Mouse (Mus musculus) skeletal muscle tissue, adult 2 months (tissue): ENCODE data around the gene Ficd.
"Not testable (repeated sequence)": the region's sequence is repeated elsewhere in the genome, so short reads cannot be mapped to it uniquely, and the experiment has no call there.

Experiments used
- DNase-seq: peaks from one replicate; pipeline ENCODE4 v3.0.0-alpha.2; 2012; ENCODE audit warnings: low read depth, low spot score

The Ficd gene

GRCm38 (mm10) chr5:113773664-113774063 lies 38.1 kb downstream of the Ficd start:
- DNase-seq, result peak; percentile 72

- DNase-seq, result no peak
These were observed 40.0 kb downstream of the Ficd start for GRCm38 (mm10) chr5:113775585-113775984.

GRCm38 (mm10) chr5:113776128-113776895 lies 40.7 kb downstream of the Ficd start:
- no peak for DNase-seq

- peak; percentile 38 for DNase-seq
These were observed 41.3 kb downstream of the Ficd start for GRCm38 (mm10) chr5:113776896-113777226.

GRCm38 (mm10) chr5:113777728-113778127 lies 42.1 kb downstream of the Ficd start:
- DNase-seq, result not testable (repeated sequence)

- DNase-seq, result no peak
These were observed 44.0 kb downstream of the Ficd start for GRCm38 (mm10) chr5:113779569-113779968.

GRCm38 (mm10) chr5:113780082-113780752 lies 44.6 kb downstream of the Ficd start:
- DNase-seq, result no peak

GRCm38 (mm10) chr5:113780763-113781162 lies 45.2 kb downstream of the Ficd start:
- DNase-seq, result no peak

GRCm38 (mm10) chr5:113781254-113781653 lies 45.7 kb downstream of the Ficd start:
- no peak for DNase-seq

GRCm38 (mm10) chr5:113781875-113782274 lies 46.3 kb downstream of the Ficd start:
- DNase-seq, result no peak

GRCm38 (mm10) chr5:113782624-113783023 lies 47.0 kb downstream of the Ficd start:
- DNase-seq, result no peak

GRCm38 (mm10) chr5:113783581-113784001 lies 48.0 kb downstream of the Ficd start:
- peak; percentile 51 for DNase-seq

- not testable (repeated sequence) for DNase-seq
These were observed 48.5 kb downstream of the Ficd start for GRCm38 (mm10) chr5:113784104-113784503.

GRCm38 (mm10) chr5:113786985-113787384 lies 51.4 kb downstream of the Ficd start:
- no peak for DNase-seq

- DNase-seq, result no peak
These were observed 53.0 kb downstream of the Ficd start for GRCm38 (mm10) chr5:113788645-113789044.

- no peak for DNase-seq
These were observed 53.6 kb downstream of the Ficd start for GRCm38 (mm10) chr5:113789075-113789788.
